Mouse (Mus musculus) urinary bladder, postnatal 36 days (tissue): ENCODE measurements around the gene Paxip1.
A peak's percentile ranks its signal among the peaks of the same experiment; 100 is the strongest.

Experiments
- DNase-seq, 2 experiments: peaks; one replicate each; pipeline ENCODE4 v3.0.0; 2022; ENCODE audit warnings: low spot score in 2 of 2, mixed read lengths in 1 of 2

Gene Paxip1

GRCm38 (mm10) chr5:27730666-27731065 is 60.8 kb downstream of the Paxip1 start:
- no peak for DNase-seq

- DNase-seq, result no peak
These were observed 67.0 kb downstream of the Paxip1 start for GRCm38 (mm10) chr5:27724460-27724859.

GRCm38 (mm10) chr5:27719311-27719710 is 72.2 kb downstream of the Paxip1 start:
- no peak for DNase-seq

GRCm38 (mm10) chr5:27717301-27717700 is 74.2 kb downstream of the Paxip1 start:
- no peak for DNase-seq

- DNase-seq, result no peak
These were observed 75.5 kb downstream of the Paxip1 start for GRCm38 (mm10) chr5:27716026-27716425.

GRCm38 (mm10) chr5:27714356-27714755 is 77.1 kb downstream of the Paxip1 start:
- no peak for DNase-seq

GRCm38 (mm10) chr5:27711461-27712192 is 79.9 kb downstream of the Paxip1 start:
- DNase-seq, result no peak

GRCm38 (mm10) chr5:27708209-27708608 is 83.3 kb downstream of the Paxip1 start:
- peak in 1 of 2 experiments; percentile 5 for DNase-seq

- no peak for DNase-seq
These were observed 84.2 kb downstream of the Paxip1 start for GRCm38 (mm10) chr5:27707283-27707682.

GRCm38 (mm10) chr5:27706551-27706950 is 84.9 kb downstream of the Paxip1 start:
- DNase-seq, result no peak

GRCm38 (mm10) chr5:27705020-27705419 is 86.5 kb downstream of the Paxip1 start:
- no peak for DNase-seq

- no peak for DNase-seq
These were observed 89.0 kb downstream of the Paxip1 start for GRCm38 (mm10) chr5:27702482-27702881.
